Mouse (Mus musculus): ENCODE results near the gene Gm20816. TPM values are rescaled to one million over a fixed set of nuclear protein-coding genes. Genes with fewer than 3 reads are reported as not detected.
"Not testable (repeated sequence)": the region's sequence is repeated elsewhere in the genome, so short reads cannot be mapped to it uniquely, and the experiment has no call there.

Gene Gm20816
- not detected in 2 replicates for polyA plus RNA-seq (2012; ENCODE audit: insufficient read depth, insufficient read length, missing spikeins)

GRCm38 (mm10) chrY:68537655-68538054, at the start of gene Gm20816:
Gene Gm20816, plus strand, starts transcription at chrY:68537955.
- not testable (repeated sequence) for H3K4me1 ChIP-seq (ENCODE audit: control insufficient read depth, insufficient read depth, insufficient read length, low read length); H3K27ac ChIP-seq (replicated peaks; ENCODE audit: low read depth, low read length); H3K4me3 ChIP-seq (ENCODE audit: insufficient read depth, low read depth, low read length)

Other genes with a start within 250 kb of the Gm20816 start
- gene Gm20937, start 243.1 kb upstream of the Gm20816 start, polyA plus RNA-seq (2012; ENCODE audit: insufficient read depth, insufficient read length, missing spikeins): not detected in 2 replicates